Mouse (Mus musculus) brain, adult 2 months (tissue): ENCODE measurements around the gene Retsat.

ENCODE experiments used
- DNase-seq: peaks from one replicate; pipeline ENCODE4 v3.0.0; 2011; ENCODE audit warnings: low read depth, low spot score

Gene Retsat

DNA sequence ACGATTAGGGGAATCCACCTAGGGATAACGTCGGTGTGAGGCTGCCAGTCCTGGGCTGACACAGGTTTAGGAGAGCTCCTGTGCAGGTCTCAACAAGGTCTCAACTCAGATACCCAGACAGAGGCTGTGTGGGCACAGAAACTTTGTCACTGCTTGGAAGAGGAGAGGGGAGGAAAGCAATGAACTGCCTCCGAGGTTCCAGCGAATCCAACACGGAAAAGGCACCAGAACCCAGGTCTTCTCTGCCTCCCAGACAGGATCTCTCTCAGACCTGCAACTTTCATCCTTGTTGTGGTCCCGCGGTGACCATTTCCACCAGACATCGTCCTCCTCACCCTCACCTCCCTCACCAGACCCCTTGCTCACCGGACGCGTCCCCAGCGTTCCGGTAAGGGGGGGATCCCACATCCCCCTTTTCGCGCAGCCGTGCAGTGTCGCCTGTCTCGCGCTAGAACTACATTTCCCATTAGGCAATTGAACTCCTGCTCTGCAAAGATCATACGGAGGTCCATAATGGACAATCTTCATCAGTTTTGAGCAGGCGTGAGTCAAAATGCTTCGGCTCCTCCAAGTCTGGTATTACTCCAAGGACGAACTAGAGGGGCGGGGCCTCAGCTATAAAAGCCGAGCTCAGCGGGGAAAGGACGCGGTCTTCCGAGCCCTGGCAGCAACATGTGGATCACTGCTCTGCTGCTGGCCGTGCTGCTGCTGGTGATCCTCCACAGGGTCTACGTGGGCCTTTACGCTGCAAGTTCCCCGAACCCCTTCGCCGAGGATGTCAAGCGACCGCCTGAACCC, at the start of gene Retsat, which contains the start of gene Elmod3:
Gene Retsat (plus strand): TSS at position 520 of the 798 bp plus-strand sequence.
Gene Elmod3 (minus strand): TSS at position 458 of the 798 bp plus-strand sequence.
- DNase-seq, result peak; percentile 99

DNA sequence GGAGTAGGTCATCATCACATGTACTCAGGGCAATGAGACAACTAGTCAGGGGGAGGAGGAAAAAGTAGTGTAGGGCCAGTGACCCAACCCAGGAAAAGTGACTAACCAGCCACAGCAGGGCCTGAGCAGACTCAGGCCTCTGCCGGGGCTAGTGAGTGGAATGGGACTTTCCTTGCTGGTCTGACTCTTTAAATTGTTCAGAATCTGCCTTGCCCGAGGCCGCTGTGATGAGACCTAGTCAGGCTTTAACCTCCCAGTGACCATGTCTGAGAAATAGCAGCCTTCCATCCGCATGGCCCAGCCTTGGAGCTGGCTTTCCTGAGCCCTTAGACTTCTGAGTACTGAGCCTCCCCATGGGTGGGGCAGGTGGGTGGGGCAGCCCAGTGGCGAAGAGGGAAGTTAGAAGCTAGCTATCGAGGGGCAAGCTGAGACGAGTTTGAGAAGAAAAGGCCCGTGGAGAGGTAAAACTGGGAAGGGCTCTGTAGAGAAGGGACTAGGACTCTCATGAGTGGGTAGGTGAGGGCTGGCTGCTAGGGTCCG, 49.2 kb upstream of the Retsat start:
- DNase-seq, result no peak

DNA sequence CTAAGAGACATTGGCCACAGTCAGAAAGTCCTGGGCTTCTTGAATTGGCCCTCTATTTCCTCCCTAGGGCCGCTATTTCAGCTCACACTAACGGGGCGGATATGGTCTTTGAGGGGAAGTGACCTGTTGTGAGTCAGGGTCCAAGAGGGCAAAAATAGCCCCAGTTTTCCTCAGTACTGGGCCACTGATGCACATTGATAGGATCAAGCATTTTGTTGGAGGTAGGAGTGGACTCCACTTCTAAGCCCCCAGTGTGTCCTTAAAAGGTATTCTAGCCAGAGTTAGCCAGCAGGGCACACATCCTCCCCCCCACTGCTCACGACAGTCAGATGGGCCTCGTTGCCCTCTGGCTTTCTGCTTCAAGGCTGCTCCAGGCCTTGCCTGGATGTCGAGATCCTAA, 48.2 kb upstream of the Retsat start:
- no peak for DNase-seq

DNA sequence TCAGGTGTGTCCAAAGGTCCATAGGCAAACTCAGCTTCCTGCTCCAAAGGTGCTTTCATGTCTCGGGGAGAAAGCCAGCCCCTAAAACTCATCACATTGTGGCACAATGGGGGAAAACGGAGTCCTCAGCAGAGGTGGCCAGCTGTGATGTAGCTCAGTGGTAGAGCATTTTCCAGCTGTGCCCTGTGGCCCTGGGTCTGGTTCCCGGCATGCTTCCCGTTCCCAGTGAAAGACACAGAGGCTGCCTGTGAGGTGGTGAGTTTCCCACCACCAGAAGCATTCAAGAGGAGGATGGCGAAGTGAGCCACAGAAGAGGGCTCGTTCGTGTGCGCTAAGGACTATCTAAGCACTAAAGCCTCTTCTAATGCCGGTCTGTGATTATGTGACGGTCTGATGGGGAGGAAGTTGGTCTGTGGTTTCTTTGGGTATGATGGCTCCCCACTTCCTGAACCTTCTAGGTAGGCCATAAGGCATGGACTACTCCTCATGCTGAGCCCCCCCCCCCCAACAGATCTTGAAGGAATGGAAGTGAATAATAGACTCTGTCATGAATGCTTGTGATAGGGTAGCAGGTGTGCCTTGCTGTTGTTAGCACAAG, 47.7 kb upstream of the Retsat start:
- DNase-seq, result no peak

DNA sequence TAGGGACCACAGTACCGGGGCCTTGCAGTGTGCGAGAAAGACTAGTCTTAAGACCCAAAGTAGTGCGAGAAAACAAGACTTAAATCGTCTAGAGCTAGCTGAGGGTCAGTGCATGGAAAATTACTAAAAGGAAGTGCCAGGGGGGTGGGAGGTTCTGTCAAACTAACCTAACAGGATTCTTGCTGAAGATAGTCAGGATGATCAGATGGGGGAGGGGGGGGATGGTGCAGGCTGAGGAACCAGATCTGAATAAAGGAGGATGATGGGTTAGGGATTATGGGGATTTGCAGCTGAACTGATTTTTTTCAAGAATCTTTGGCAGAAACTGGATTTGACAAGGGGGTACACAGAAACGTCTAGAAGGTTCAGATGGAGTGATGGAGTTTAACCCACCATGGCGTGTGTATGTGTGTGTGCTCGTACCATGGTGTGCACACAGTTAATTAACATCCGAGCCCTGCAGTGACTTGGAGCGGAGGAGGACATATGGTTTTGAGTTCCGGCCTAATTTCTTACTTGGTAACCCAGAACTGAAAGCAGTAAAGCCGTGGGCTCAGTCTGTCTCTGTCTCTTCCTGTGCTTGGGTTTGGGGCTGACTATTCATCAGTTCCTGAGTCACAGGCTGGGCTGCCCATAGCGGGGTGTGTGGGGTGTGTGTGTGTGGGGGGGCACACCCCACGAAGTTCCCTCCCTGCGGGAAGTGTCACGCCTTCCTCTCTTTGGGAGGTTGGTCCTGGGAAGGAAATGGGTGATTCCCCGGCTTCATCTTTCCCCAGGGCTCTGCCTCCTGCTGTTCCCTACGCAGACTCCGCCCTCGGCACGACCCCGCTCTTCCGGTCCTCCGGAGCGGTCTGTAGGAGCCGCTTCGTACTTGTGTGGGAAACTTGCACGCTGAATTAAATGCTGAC, 45.9 kb upstream of the Retsat start:
- peak; percentile 89 for DNase-seq

DNA sequence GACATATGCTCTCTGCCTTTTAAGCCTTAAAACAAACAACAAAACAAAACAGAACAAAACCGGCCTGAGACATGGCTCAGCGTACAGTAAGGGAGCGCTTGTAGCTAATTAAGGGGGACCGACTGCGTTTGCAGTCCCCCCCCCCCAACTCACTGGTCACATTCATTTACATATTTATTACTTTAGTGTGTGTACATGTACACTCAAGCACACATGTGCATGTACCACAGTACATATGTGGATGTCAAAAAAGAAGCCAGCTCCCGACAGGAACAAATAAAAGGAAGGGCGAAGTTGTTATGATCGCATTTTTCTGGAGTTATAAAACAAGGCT, 45.2 kb upstream of the Retsat start:
- DNase-seq, result no peak

DNA sequence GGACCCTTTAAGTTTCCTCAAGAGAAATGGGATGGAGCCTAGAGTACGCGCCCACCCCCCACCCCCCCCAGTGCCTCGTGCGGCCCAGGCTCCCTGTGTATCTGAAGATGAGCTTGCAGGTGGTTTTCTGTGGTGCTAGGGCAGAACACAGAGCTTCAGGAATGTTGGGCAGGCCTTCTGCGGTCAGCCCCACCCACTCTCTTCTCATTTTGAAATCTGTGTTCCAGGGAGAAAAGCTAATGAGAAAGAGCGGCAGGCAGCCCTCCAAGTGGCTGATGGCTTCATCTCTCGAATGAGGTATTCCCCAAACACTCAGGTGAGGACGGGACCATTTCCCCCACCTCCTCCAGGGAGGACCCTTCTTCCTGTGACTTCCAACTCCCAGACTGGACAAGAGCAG, 37.5 kb upstream of the Retsat start:
- DNase-seq, result no peak

DNA sequence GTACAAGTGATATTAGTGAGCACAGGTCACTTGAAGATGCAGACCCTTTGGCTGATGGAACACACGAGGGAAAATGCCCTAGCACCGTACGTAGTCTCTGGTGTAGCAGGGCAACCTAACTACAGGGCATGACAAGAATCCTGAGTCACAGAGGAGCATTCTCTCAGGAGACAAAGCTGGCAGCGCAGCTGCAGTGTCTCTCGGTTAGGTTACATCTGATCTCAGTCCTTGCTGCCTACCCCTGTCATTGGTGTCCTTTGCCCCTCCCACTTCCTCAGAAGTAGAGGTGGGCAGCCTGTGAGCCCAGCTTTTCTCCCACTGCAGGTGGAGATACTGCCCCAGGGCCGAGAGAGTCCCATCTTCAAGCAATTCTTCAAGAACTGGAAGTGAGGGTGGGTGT, 35.8 kb upstream of the Retsat start:
- peak; percentile 38 for DNase-seq

DNA sequence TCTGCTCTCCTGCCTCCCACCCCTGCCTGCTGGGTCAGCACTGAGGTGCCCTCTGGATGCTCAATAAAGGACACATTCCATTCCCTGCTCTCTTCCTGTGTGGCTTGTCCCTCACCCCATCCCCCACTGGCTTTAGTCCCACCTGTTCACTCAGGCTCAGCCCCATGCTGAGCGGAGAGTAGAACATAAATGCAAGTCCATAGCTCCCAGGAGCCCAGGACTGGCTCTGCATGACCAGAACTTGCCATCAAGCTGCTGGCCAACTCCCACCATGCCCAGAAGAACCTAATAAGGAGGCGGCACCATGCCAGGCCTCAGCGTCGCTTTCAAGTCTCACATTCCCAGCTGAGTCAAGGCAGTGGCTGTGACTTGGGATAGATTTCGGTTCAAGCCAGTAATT, 35.4 kb upstream of the Retsat start:
- DNase-seq, result peak; percentile 31

DNA sequence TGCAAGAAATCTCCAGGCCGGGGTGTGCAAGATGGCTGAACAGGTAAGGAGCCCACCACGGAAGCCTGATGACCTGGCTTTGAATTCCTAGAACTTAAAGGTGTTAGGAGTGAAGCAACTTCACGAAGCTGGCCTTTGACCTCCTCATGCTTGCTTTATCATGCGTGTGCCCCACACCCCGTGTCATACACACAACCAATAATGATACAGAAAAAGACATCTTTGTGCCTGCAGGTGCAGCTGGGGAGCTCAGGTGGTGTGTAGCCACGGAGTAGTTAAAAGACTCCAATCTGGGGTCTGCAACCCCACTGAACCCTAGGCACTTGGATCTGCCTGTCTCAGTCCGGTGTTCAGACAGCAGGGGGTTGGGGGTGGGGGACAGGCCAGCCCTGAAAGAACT, 32.8 kb upstream of the Retsat start:
- DNase-seq, result no peak

DNA sequence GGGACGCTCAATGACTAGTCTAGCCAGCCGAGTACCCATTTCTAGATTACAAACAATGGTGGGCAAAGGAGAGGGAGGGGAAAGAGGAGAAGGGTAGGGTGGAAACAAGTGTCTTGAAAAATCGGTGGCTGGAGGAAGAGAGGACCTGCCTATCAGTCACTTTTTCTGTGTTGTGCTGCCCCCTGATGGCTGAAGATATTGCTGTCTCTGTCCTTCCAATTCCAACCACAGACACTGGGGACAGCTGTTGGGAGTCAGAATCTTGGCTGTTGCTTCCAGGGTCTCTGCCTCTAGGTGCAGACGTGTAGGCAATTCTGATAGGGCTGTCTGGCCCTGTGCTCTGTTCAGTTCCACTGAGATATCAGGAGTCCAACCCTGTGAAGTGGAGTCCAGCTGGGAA, 32.2 kb upstream of the Retsat start:
- peak; percentile 90 for DNase-seq

DNA sequence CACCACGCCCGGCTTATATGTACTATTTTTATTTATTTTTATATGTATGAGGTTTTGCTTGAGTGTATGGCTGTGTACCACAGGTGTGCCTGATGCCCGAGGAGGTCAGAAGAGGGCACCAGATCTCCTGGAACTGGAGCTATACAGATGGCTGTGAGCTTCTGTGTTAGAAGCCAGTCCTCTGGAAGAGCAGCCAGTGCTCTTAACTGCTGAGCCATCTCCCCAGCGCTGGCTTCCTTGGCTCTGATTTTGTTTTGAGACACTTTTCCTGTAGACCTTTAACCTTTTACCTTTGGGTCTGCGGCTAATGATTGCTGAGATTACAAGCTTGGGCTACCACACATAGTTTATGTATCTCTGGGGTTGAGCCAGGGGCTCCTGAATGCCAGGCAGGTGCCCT, 30.8 kb upstream of the Retsat start:
- no peak for DNase-seq

DNA sequence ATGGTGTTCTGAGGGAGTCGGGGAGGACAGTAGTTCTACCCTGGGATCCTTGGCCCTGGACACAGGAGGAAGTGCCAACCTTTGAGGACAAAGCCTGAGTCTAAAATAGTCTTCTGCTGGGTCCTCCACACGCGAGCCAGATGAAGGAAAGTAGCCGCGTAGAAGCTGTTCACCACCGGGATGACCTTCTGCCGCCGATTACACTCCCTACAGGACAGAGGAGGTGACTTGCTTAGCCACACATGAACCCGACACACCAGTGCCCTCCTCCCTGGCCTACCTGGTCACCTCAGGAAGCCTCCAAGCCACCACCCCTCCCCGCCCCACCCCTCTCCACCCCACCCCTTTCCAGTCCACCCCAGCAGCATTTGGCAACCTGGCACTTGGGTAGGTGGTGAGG, 29.5 kb upstream of the Retsat start:
- DNase-seq, result no peak

DNA sequence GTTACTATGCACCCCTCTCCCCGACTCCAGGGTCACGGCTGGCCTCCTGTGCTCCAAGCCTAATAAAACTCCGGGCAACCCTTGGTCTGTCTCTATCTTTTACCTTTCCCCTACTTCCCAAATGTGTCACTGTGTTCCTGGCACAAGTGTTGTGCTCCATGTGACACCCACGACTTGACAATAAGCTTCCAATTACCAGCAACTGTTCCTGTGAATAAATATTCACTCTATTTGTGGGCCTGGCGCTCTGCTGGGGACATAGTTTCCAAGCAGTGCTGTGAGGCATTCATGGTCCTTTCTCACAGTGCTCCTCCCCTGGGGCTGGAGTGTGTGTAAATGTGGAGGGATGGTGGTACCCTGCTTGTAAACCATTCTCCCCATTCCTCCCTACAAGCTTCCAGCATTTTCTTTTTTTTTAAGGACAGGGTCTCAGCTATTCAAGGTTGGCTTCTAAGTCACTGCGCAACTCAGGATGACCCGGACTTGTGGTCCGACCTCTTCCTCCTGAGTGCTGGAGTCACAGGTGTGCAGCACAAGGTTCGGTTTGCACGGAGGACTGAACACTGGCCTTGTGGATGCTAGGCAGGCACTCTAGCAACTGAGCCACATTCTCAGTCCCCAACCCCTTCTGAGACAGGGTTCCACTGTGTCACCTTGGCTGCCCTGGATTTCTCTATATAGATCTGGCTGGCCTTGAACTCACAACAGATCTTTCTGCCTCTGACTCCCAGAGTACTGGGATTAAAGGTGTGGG, 27.5 kb upstream of the Retsat start:
- DNase-seq, result peak; percentile 42

DNA sequence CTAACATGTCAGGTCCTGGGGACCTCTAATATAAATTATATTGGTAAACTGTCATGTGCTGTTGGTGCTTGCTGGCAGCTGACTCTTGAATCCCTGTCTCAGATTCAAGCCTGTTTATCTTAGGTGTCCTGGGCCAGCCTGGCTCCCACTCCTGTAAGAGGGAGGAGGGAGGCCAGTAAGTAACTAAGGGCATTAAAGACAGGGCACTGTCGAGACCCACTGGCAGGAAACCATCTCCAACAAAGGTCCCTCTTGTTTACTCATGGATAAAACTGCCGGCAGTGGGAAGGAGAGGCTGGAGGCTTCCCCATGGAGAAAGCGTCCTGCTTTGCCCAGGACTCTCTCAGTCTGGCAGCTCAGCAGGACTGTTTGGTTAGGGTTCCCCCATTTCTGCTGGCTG, 26.4 kb upstream of the Retsat start:
- no peak for DNase-seq

DNA sequence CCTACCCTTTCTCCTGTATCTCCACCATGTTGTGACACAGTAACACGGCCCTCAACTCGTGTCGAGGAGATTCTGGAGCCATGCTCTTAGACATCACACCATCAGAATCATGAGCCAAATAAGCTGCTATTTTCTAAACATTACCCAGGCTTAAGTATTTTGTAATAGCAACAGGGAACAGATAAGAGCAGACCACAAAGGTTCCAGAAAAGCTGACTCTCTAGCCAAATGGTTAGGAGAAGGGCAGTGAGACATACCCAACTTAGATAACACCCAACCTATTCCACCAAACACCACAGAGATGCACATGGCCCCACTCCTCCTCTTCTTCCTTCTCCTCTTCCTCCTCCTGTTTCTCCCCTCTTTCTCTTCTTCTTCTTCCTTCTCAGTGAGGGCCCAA, 22.2 kb upstream of the Retsat start:
- no peak for DNase-seq

DNA sequence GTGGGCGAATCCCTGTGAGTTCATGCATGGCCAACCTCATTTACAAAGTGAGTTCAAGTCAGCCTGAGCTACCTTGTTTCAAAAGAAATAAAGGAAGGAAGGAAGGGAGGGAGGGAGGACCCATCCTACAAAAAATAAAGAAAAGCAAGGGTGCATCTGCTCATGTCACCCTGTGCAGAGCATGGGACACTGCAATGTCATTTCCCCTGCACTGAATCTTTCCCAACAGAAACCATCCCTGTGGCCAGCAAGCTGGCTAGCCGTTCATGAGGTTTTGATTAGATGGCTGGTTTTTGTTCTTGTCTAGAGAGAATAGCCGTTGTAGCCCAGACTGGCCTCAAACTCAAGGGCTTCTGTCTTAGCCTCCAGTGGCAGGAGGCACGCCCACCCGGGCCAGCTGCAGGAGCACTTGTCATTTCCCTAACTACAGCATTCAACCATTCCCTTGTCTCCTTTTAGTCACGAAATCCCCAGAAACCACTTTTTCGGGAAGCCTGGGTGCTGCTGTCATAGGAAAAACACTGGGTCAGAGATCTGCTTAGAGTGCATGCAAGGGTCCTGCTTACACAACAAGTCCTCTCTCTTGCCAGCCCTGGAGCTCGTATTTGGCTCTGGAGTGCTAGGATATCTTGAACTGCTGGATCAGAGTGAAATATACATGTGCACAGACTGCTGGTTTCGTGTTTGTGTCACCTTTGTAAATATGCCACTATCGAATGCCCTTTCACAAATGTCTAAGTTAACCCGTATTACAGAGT, 16.5 kb upstream of the Retsat start:
- DNase-seq, result no peak

DNA sequence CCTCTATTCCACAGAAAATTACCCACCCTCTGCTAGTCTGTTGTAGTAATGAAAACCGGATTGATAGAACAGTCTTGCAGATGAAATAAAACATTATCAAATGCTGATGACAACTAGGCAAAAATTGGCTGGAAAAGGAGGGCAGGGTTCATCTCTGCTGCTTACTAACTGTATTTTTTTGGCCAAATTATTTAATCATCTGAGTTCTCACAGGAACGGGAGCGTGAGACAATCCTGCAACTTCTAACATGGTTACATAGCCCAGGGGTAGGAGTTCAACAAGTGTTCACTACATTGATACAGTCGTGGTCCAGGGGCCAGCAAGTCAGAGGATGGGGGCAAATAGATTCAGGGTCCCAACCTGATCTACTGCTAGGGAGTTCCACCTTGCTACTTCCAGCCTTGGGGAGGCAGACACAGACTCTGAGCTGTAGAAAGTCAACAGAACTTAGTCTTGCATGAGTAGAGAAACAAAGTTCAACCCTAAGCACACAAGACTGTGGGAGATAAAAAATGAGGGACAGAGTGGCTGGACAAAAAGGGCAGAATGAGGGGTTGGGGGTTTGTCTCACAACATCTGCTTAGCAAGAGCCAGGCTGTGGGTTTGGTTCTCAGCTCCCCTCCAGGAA, 14.9 kb upstream of the Retsat start:
- no peak for DNase-seq

DNA sequence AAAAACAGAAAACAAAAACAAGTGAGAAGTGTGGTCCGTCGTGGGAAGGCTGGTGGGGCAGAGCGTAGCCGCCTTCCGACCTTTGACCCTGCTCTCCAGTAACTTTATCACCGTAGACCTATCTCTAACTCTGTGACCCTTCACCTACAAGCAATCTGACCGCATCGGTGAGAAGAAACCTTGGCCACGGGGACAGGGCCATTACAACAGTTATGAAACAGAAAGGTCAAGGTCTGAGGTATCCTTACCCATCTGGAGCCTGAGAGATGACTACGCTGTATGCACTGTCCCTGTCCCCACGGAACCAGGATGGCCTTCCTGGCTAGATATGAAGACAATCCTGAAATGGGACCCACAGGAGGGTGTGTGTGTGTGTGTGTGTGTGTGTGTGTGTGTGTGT, 14.1 kb upstream of the Retsat start:
- DNase-seq, result no peak

DNA sequence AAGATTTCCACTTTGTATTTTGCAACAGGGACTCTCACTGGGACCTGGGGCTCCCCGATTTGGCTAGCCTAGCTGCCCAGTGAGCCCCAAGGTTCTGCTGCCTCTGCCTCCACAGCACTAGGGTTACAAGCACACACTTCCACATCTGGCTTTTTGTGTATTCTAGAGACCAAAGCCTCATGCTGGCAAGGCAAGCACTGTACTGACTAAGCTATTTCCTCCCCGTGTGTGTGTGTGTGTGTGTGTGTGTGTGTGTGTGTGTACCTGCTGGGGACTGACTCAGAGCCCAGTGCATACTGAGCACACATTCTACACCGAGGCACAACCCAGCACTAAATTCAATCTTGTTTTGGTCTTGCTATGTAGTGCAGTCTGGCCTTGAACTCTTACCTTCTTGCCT, 11.6 kb upstream of the Retsat start:
- DNase-seq, result no peak
